Mouse (Mus musculus) neural tube, embryonic 13.5 days (tissue): ENCODE measurements at regions not wholly inside any gene's neighbourhood (a gene's known extent, or its start where the extent isn't known, plus 50 kb on each side); places are given as distances from the start of the nearest gene placed in this dataset.

Experiments used
- ATAC-seq: fragments of 200-750 bp; cut with Nextera tagmentation; 2 replicates; pipeline ENCODE4 v1.8.0; 2017; ENCODE audit warnings: low read depth, mild to moderate bottlenecking, moderate TSS enrichment, moderate library complexity
- H3K27ac ChIP-seq: fragments of 300-500 bp; sonication (generic); replicated peaks from 2 replicates; pipeline ENCODE4 v1.5.1; 2015; ENCODE audit warnings: moderate library complexity, mild to moderate bottlenecking, inconsistent platforms
- H3K27me3 ChIP-seq: fragments of 300-500 bp; sonication (generic); 2 replicates; pipeline ENCODE4 v1.6.1; 2015; ENCODE audit warnings: mild to moderate bottlenecking, inconsistent platforms
- H3K36me3 ChIP-seq: fragments of 300-500 bp; sonication (generic); 2 replicates; pipeline ENCODE4 v1.6.1; 2015; ENCODE audit warnings: mild to moderate bottlenecking, inconsistent platforms
- H3K4me1 ChIP-seq: fragments of 300-500 bp; sonication (generic); replicated peaks from 2 replicates; pipeline ENCODE4 v1.6.1; 2015; ENCODE audit warnings: inconsistent platforms
- H3K4me2 ChIP-seq: fragments of 300-500 bp; sonication (generic); 2 replicates; pipeline ENCODE4 v1.6.1; 2015; ENCODE audit warnings: inconsistent platforms, mild to moderate bottlenecking, moderate library complexity
- H3K4me3 ChIP-seq: fragments of 300-500 bp; sonication (generic); 2 replicates; pipeline ENCODE4 v1.5.1; 2015; ENCODE audit warnings: mild to moderate bottlenecking, inconsistent platforms
- H3K9ac ChIP-seq: fragments of 300-500 bp; sonication (generic); 2 replicates; pipeline ENCODE4 v1.6.1; 2015; ENCODE audit warnings: moderate library complexity, mild to moderate bottlenecking, inconsistent platforms
- H3K9me3 ChIP-seq: fragments of 300-500 bp; sonication (generic); 2 replicates; pipeline ENCODE4 v1.6.1; 2016; ENCODE audit warnings: inconsistent platforms
- WGBS: fragments of 180-500 bp; shearing (Covaris S2); methylation state at CpG from one replicate; pipeline ENCODE4 v1.1.7; 2015; 5-methylcytosine and 5-hydroxymethylcytosine counted together

- Histone ChIP-seq H3K27ac (peak overlapping the region; percentile 73; the same call in 1 of the 2 replicates), H3K9ac (no peak overlapping the region), H3K36me3 (no peaks in the 10 kb centered on the region), H3K4me1 (peaks cover 42% of the 10 kb centered on the region), H3K4me2 (no peak overlapping the region), H3K27me3 (no peaks in the 10 kb centered on the region), H3K4me3 (no peak overlapping the region), H3K9me3 (0 out of 2 replicates have a peak, but pooled peaks cover 3% of the 10 kb centered on the region)
- peak; percentile 50 for ATAC-seq
- WGBS = 10% methylated on average over 4 of the region's 4 CpGs
These were observed 50.8 kb upstream of the Olfm1 start for GRCm38 (mm10) chr2:28141975-28142374.

- Histone ChIP-seq H3K36me3 (no peaks in the 10 kb centered on the region), H3K4me1 (peaks cover 42% of the 10 kb centered on the region), H3K27me3 (no peaks in the 10 kb centered on the region), H3K9ac (no peak overlapping the region), H3K4me2 (no peak overlapping the region), H3K4me3 (no peak overlapping the region), H3K9me3 (0 out of 2 replicates have a peak, but pooled peaks cover 3% of the 10 kb centered on the region), H3K27ac (peak overlapping the region; percentile 73)
- peak; percentile 57; the same call in 1 of the 2 replicates for ATAC-seq
- 13% methylated on average over 4 of the region's 4 CpGs for WGBS
These were observed 51.2 kb upstream of the Olfm1 start for GRCm38 (mm10) chr2:28141556-28141955.

GRCm38 (mm10) chr2:28138583-28138982, 53.9 kb upstream of the Fcnb start:
- no peaks in the 10 kb centered on the region for H3K9me3 ChIP-seq
- no peak overlapping the region for H3K27ac ChIP-seq
- H3K27me3 ChIP-seq = no peaks in the 10 kb centered on the region
- no peaks in the 10 kb centered on the region for H3K36me3 ChIP-seq
- WGBS = 56% methylated on average over 6 of the region's 6 CpGs
- no peak overlapping the region for H3K4me3 ChIP-seq
- H3K4me1 ChIP-seq = peaks cover 33% of the 10 kb centered on the region
- no peak for ATAC-seq
- no peak overlapping the region for H3K9ac ChIP-seq
- no peak overlapping the region for H3K4me2 ChIP-seq

GRCm38 (mm10) chr2:28134605-28135004, 49.9 kb upstream of the Fcnb start:
- H3K4me1 ChIP-seq = peaks cover 12% of the 10 kb centered on the region
- H3K9me3 ChIP-seq = no peaks in the 10 kb centered on the region
- H3K4me2 ChIP-seq = no peak overlapping the region
- no peak overlapping the region for H3K4me3 ChIP-seq
- no peak overlapping the region for H3K27ac ChIP-seq
- no peaks in the 10 kb centered on the region for H3K36me3 ChIP-seq
- ATAC-seq = no peak
- no peak overlapping the region for H3K9ac ChIP-seq
- no peaks in the 10 kb centered on the region for H3K27me3 ChIP-seq
- 83% methylated on average over 1 of the region's 1 CpGs for WGBS
